Mouse (Mus musculus): ENCODE results near the gene Cemip. TPM values are rescaled to one million over a fixed set of nuclear protein-coding genes. Genes with fewer than 3 reads are reported as not detected.
"Not testable (repeated sequence)": the region's sequence is repeated elsewhere in the genome, so short reads cannot be mapped to it uniquely, and the experiment has no call there.

Gene Cemip
- polyA plus RNA-seq, 1 experiment = 0.65 TPM

GRCm38 (mm10) chr7:83891433-83892332 lies 194.6 kb downstream of the Cemip start:
- peak; percentile 100 for DNase-seq
- 2% methylated on average over 44 of the region's 44 CpGs for WGBS
- peaks cover 2% of the 10 kb centered on the region; the same call in 1 of the 2 replicates for H3K4me1 ChIP-seq (ENCODE audit: control insufficient read depth, insufficient read depth, low read length)
- H3K4me3 ChIP-seq (replicated peaks; ENCODE audit: extremely low read depth, low read depth, low read length) = peak overlapping the region; percentile 89
- TF ChIP-seq POLR2A (IDR thresholded peaks at IDR 0.05; ENCODE audit: borderline replicate concordance, extremely low read depth, low read depth, low read length) (peak; percentile 92), CTCF (IDR thresholded peaks at IDR 0.05; ENCODE audit: insufficient read depth, low read length) (no peak)

DNA sequence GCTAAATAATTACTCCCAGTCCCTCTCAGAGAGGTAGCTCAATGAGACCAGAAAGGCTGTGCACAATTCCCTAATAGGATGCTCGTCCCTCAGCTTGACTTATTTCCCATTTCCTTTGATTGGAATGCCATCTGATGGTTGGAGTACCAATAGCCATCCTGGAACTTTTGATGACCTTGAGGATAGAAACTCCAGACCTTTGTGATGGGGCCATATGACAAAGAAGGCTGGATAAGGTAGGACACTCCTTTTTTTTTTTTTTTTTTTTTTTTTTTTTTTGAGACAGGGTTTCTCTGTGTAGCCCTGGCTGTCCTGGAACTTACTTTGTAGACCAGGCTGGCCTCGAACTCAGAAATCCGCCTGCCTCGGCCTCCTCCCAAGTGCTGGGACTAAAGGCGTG lies 196.4 kb downstream of the Cemip start:
- not testable (repeated sequence) for H3K4me3 ChIP-seq (replicated peaks; ENCODE audit: extremely low read depth, low read depth, low read length)
- 87% methylated on average over 5 of the region's 5 CpGs for WGBS

DNA sequence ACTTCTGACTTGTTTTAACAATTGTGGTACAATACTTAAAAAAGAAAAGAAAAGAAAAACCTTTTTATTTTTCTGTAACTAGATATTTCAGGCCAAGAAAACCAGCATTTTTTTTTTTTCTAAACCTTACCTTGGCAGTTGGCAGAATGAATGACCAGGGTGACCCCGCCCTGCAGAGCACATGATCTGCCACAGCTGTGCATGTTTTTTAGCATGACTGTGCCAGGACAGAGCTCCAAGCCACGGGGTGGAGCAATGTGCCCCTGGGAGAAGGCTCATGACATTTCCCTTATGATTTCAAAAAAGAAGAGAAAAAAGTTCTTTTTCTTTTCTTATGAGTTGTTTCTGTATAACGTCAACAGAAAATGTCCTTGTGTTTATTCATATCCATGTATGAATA lies 196.9 kb downstream of the Cemip start:
- WGBS = 33% methylated on average over 3 of the region's 3 CpGs

More for the DNA sequence above, 196.4 kb downstream of the Cemip start:
- DNase-seq; H3K4me1 ChIP-seq (ENCODE audit: control insufficient read depth, insufficient read depth, low read length): not testable (repeated sequence)

DNA sequence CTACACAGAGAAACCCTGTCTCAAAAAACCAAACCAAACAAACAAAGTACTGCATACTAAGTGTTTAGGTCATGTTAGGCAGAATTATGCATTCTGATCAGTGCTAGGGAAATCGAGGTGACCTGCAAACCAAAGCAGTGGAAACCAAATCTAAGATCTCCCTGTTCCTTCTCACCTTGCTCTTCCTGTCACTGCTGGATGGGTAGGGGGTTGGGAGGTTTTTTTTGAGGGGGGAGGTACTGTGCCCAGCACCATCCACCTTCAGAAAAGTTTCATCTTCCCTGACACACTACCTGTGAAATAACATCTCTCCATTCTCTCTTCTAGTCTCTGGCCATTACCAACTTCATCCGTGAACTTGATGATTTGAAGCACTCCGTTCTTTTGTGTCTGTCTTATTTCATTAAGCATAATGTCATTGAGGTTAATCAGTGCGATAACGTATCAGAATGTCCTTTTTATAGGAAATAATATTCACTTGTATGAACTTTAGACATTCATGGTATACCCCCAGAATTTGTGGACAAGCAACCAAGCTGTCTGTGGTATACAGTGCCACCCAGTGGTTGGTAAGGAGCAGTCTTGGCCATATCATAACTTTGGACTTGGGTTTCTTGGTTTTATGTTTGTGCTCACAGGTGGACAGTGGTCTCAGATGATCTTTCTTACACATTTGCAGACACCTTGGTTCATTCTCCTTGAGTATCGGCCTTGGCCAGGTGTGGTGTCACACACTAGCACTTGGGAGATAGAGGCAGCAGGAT lies 199.8 kb downstream of the Cemip start:
- Histone ChIP-seq H3K4me3 (replicated peaks; ENCODE audit: extremely low read depth, low read depth, low read length) (no peak overlapping the region), H3K4me1 (ENCODE audit: control insufficient read depth, insufficient read depth, low read length) (peaks cover 14% of the 10 kb centered on the region)
- WGBS = 93% methylated on average over 6 of the region's 6 CpGs
- TF ChIP-seq POLR2A (IDR thresholded peaks at IDR 0.05; ENCODE audit: borderline replicate concordance, extremely low read depth, low read depth, low read length) = no peak
- TF ChIP-seq CTCF (IDR thresholded peaks at IDR 0.05; ENCODE audit: insufficient read depth, low read length) = peak; percentile 39; the same call in 1 of the 2 replicates
- no peak for DNase-seq

More for the DNA sequence above, 196.9 kb downstream of the Cemip start:
- no peak for TF ChIP-seq CTCF (IDR thresholded peaks at IDR 0.05; ENCODE audit: insufficient read depth, low read length)
- DNase-seq = no peak
- Histone ChIP-seq H3K4me3 (replicated peaks; ENCODE audit: extremely low read depth, low read depth, low read length) (no peak overlapping the region), H3K4me1 (ENCODE audit: control insufficient read depth, insufficient read depth, low read length) (peaks cover 9% of the 10 kb centered on the region)

DNA sequence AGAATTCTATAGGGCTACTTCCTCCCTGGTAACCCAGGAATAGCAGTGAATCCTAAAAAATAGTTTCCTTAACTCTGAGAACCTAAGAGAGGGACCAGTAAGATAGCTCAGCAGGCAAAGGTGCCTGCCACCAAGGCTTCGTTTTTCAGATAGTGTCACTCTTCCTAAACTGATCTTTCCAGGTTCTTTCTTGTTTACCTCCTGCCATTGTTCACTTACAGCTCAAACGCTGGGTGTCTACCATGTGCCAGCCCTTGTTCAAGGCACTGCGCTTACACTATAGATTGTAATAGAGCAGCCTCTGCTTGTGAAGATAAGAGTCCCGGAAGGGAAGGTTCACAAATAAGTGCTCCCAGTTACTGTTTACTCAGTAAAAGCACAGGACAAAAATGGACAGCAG lies 200.5 kb downstream of the Cemip start:
- no peak for TF ChIP-seq CTCF (IDR thresholded peaks at IDR 0.05; ENCODE audit: insufficient read depth, low read length)
- no peak overlapping the region for H3K4me3 ChIP-seq (replicated peaks; ENCODE audit: extremely low read depth, low read depth, low read length)
- peaks cover 14% of the 10 kb centered on the region for H3K4me1 ChIP-seq (ENCODE audit: control insufficient read depth, insufficient read depth, low read length)
- WGBS = 38% methylated on average over 4 of the region's 4 CpGs
- DNase-seq = no peak

DNA sequence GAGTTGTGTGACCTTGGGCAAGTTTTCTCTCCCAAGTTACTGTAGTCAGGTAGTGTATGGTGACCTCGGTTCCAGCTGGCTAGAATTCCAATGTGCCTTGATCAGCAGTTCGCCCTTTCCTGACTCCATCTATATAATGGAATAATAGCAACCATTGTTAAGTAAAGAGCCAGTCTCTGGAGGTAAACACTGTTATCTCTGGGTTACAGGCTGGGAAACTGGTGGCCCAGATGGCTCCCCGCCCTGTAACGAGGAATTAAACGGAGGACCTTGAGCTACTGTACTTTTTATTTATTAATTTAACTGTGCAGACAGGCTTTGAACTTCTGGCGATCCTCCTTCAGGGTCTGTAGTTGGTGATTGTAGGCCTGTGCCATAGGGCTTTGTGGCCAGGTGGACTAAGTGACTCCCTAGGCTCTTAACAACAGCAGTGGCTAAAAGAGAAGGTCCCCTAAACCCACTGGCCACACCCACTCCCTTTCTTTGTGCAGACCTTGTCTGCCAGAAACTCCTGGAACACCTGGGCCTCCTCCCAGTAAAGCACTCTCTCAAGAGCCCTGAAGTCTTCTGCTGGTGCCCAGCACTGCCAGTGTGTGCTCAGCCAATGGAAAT lies 201.3 kb downstream of the Cemip start:
- no peak for TF ChIP-seq CTCF (IDR thresholded peaks at IDR 0.05; ENCODE audit: insufficient read depth, low read length)
- TF ChIP-seq POLR2A (IDR thresholded peaks at IDR 0.05; ENCODE audit: borderline replicate concordance, extremely low read depth, low read depth, low read length) = no peak
- peak; percentile 30 for DNase-seq
- WGBS = 24% methylated on average over 6 of the region's 6 CpGs
- peak overlapping the region; percentile 84 for H3K4me3 ChIP-seq (replicated peaks; ENCODE audit: extremely low read depth, low read depth, low read length)
- H3K4me1 ChIP-seq (ENCODE audit: control insufficient read depth, insufficient read depth, low read length) = peaks cover 14% of the 10 kb centered on the region

GRCm38 (mm10) chr7:83884021-83884658 lies 202.2 kb downstream of the Cemip start, which contains the start of the genes Tlnrd1 and Mesd:
Gene Tlnrd1, minus strand, starts transcription at chr7:83884305.
Gene Mesd, plus strand, starts transcription at chr7:83884466.
- peak within 1 kb of the TSS; percentile 84 for H3K4me3 ChIP-seq (replicated peaks; ENCODE audit: extremely low read depth, low read depth, low read length)
- WGBS = 1% methylated on average over 69 of the region's 69 CpGs
- TF ChIP-seq POLR2A (IDR thresholded peaks at IDR 0.05; ENCODE audit: borderline replicate concordance, extremely low read depth, low read depth, low read length) = peak; percentile 43; the same call in 1 of the 2 replicates
- TF ChIP-seq CTCF (IDR thresholded peaks at IDR 0.05; ENCODE audit: insufficient read depth, low read length) = no peak
- peak; percentile 92 for DNase-seq
- peaks cover 15% of the 10 kb centered on the region for H3K4me1 ChIP-seq (ENCODE audit: control insufficient read depth, insufficient read depth, low read length)

- peak; percentile 75 for DNase-seq
- no peak; the same call in 1 of the 2 replicates for TF ChIP-seq POLR2A (IDR thresholded peaks at IDR 0.05; ENCODE audit: borderline replicate concordance, extremely low read depth, low read depth, low read length)
- TF ChIP-seq CTCF (IDR thresholded peaks at IDR 0.05; ENCODE audit: insufficient read depth, low read length) = no peak
- under 1% methylated on average over 90 of the region's 91 CpGs for WGBS
- Histone ChIP-seq H3K4me3 (replicated peaks; ENCODE audit: extremely low read depth, low read depth, low read length) (peak overlapping the region; percentile 84), H3K4me1 (ENCODE audit: control insufficient read depth, insufficient read depth, low read length) (peaks cover 19% of the 10 kb centered on the region)
Observed at GRCm38 (mm10) chr7:83883276-83884020, 202.9 kb downstream of the Cemip start.

Other genes starting within 250 kb of the Cemip start
- 49.2 and 68.8 TPM in 2 replicates for gene Tlnrd1, start 202.2 kb downstream of the Cemip start, polyA plus RNA-seq (2012; rRNA removed)
- gene Mesd, start 202.0 kb downstream of the Cemip start, polyA plus RNA-seq (2012; rRNA removed) = 9.2 and 15.0 TPM in 2 replicates
- 92.8 and 98.3 TPM in 2 replicates for gene Abhd17c, start 65.4 kb upstream of the Cemip start, polyA plus RNA-seq (2012; rRNA removed)

Measured in lung, adult 2 months (tissue).